Mouse (Mus musculus) embryo, embryonic 9.5 days (tissue): Measurements from ENCODE around the gene Neurl1b.

Experiments used
- DNase-seq: peaks from one replicate; pipeline ENCODE4 v3.0.0-alpha.2; 2017; ENCODE audit errors: extremely low spot score

Neurl1b gene

GRCm38 (mm10) chr17:26452371-26452972 is 37.8 kb downstream of the Neurl1b start:
- DNase-seq, result peak; percentile 37

- DNase-seq, result no peak
These were observed 42.9 kb downstream of the Neurl1b start for GRCm38 (mm10) chr17:26457506-26457905.

GRCm38 (mm10) chr17:26458049-26458448 is 43.4 kb downstream of the Neurl1b start:
- no peak for DNase-seq

- DNase-seq, result peak; percentile 73
These were observed 48.1 kb downstream of the Neurl1b start for GRCm38 (mm10) chr17:26462634-26463170.

GRCm38 (mm10) chr17:26463432-26463831 is 48.8 kb downstream of the Neurl1b start:
- no peak for DNase-seq

DNA sequence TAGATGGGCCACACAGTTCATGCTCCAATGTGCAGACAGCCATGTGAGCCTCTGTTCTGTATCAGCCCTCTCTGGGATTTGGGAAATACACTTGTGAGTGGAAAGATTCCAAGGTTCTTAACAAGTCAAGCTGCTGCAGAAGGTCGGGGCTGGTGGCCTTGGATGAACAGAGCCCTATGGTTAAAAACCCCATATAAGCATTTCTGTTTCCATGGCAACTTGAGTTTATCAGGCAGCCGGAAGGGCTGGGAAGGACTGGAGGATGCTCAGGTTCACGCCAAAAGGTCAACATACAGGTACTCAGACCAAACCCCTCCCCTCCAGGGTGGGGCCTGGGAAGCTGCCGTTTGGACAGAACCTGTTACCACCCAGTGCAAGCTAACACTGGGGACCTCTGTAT is 49.4 kb downstream of the Neurl1b start:
- no peak for DNase-seq

DNA sequence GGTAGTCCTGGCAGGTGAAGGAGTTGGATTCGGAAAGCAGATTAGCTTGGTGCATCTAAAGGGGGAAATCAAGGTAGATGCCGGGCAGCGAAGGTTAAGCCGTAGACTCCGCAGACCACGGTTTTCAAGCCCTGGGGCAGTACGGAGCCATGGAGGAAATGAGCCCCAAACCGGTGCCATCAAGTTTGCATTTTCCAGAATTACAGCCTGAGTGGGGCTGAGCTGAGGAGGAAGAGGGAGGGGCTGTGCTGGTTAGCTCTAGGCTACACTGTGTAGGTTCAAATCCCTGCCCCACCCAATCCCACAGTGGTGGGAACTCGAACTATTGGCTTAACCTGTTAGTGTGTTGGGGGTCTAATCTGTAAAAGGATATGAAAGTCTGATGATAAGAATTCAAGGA is 49.9 kb downstream of the Neurl1b start:
- DNase-seq, result no peak

- no peak for DNase-seq
These were observed 50.3 kb downstream of the Neurl1b start for GRCm38 (mm10) chr17:26464972-26465371.

DNA sequence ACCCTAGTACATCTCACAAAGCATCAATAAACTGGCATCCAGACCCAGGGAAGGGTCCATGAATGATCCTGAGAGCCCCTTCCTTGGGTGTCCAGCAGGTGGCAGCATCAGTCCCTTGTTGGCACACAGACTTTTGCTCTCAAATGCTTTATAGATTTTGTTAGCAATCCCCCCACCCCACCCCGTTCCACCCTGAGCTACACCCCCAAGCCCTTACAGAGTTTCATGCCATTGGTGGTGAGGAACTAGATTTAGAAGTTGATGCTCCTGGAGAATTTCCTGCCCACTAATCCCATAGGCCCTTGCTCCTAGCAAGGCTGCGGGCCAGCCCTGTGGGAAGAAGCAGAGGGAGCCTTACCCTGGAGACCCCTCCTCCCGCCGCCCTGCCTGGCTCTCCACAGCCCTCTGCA is 52.1 kb downstream of the Neurl1b start:
- DNase-seq, result peak; percentile 76

DNA sequence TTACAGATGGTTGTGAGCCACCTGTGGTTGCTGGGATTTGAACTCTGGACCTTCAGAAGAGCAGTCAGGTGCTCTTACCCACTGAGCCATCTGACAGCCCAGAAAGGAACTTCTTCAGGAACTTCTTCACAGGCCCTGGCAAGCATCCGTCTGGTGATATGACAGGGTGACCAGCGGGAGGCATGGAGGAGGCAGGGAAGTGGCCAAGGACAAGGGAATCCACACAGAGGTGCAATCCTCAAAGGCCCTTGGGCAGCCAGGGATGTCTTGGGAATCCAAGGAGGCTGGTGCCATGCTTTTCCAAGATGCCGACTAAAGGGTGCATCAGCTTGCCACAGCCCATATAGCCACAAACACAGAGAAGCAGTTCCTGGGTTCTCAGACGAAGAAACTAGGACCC is 53.0 kb downstream of the Neurl1b start:
- no peak for DNase-seq

DNA sequence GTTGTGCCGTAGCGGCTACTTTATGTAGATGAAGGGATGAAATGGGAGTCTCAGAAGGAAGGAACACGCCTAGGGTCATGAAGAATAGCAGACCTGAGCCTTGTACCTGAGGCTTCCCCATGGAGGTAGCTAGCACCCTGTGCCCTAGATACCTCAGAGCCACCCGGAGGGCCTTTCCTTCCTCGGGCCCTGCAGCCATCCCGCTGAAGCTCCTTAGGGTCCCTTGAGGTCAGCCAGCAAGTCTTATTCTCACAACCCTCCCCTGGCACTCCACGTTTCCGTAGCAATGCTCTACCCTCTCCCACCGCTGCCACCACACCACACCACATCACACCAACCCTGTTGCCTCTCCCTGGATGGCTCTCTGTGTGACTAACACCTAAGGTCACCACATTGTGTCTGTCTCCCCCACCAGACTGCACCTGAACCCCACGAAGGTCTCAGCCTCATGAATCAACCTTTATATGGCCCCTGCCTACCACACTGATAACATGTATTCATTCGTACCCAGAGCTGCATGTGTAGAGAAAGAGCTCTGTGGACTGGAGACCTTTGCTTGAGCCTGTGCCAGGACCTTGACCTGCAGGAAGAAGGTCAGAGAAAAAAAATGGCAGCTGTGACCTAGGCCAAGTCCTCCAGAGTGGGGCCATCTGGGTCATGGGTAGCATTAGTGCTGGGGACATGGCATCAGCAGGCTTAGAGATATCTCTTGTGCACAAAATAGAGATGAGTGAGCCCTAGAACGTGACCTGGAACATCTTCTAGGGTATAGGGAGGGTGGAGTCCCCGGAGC is 53.7 kb downstream of the Neurl1b start:
- no peak for DNase-seq

DNA sequence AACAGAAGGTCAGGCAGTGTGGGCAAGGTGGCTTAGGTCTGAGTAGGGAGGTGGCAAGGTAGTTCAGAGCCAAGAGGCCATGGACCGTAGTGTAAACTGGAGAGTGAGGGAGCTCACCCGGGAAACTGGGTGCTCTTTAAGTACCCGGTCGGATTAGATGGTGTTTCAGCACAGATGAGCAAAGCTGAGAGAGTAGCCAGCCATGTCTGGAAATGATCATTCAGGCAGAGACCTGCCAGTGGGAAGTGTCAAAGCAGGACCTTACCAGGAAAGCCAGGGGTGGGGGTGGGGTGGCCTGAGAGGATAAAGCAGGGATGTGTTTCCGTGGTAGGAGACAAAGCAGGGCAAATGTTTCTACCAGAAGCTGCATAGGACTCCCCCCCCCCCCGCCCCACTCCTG is 62.2 kb downstream of the Neurl1b start:
- no peak for DNase-seq

- no peak for DNase-seq
These were observed 64.0 kb downstream of the Neurl1b start for GRCm38 (mm10) chr17:26478672-26479071.

DNA sequence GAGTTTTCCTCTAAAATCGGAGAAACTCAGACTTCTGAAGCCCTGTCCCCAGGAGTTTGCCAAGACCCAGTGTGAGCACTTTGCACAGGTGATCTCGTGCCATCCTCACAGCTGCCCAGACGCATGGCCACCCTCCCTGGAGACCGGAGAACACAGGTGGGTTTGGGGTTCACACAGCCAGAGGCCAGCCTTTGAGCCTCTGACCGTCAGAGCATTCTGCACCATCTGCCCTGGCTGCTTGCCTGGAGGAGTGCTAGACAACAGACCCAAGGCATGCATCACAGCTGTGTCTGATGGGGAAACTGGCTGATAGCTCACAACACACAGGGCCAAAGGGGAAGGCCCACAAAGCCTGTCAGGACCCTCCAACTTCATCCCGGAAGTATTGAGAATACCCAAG is 65.0 kb downstream of the Neurl1b start:
- no peak for DNase-seq

- no peak for DNase-seq
These were observed 66.3 kb downstream of the Neurl1b start for GRCm38 (mm10) chr17:26480956-26481355.

- DNase-seq, result no peak
These were observed 70.2 kb downstream of the Neurl1b start for GRCm38 (mm10) chr17:26484626-26485421.

DNA sequence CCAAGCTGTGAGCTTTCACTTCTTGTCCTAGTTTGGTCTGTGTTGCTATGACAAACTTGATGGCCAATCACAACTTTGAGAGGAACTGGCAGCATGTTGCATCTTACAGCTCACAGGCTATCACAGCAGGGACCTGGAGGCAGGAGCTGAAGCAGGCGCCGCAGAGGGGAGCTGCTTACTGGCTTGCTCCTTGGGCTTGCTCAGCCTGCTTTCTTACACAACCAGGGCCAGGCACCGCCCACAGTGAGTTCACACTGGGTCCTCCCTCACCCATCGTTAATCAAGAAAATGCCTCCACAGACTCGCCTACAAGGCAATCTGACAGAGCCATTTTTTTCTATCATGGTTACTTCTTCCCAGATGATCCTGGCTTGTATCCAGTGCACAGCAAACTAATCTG is 72.6 kb downstream of the Neurl1b start:
- DNase-seq, result no peak

- no peak for DNase-seq
These were observed 73.3 kb downstream of the Neurl1b start for GRCm38 (mm10) chr17:26487917-26488316.

DNA sequence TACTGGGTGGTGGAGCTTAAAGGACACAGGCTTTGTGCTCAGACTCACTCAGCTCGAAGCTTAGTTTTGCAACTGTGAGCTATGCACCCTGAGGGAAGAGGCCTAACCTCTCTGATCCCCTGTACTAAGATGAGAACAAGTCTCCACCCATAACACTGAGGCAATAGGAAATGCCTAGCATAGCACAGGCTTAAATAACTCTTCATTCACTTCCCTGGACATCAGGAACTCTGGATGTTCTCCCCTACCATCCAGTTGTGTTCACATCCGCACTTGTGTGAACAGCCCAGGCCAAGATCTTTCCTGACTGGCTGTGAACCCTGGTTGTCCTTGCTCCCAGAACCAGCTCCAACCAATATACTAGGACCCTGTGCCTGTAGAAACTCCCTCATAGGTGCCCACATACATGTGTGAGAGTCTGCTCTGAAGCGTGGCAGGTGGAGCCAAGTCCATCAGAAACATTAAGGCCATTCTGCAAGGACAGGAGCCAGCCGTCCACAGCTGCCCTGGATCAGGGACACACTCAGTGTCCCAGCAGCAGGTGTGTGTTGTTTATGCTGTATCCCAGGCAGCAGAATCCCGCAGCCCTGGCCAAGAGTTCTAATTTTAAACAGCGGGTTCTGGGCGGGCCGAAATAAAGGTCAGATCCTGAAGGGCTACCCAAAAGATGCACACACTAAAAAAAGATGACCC is 74.2 kb downstream of the Neurl1b start:
- DNase-seq, result no peak

DNA sequence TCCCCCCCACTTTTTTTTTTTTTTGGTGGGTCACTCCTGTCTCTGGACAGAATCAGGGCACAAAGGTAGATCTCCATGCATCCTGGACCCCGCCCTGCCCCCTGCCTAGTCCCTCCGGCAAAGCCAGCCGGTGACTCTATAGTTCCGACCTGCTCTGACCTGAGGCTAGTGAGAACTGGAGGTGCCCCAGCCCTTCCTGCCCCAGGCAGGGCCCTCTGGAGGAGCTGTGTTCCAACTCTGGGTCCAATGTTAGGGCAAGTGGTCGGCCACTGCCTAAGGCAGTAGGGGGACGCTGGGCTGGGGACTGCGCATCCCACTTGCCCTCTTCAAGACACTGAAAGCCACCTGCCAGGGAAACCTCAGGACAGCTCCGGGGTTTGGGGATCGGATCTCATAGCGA is 75.4 kb downstream of the Neurl1b start:
- DNase-seq, result no peak

GRCm38 (mm10) chr17:26490910-26491309 is 76.3 kb downstream of the Neurl1b start:
- no peak for DNase-seq

GRCm38 (mm10) chr17:26492246-26492645 is 77.6 kb downstream of the Neurl1b start:
- no peak for DNase-seq
